Mouse (Mus musculus): ENCODE results near the gene Wdr90. TPM values are rescaled to one million over a fixed set of nuclear protein-coding genes. Genes with fewer than 3 reads are reported as not detected.

The Wdr90 gene
- 14.7 and 15.1 TPM in 2 replicates for polyA plus RNA-seq (2014; fragmentation: Nextera tagmentation; extraction: Ambion mirVana)

DNA sequence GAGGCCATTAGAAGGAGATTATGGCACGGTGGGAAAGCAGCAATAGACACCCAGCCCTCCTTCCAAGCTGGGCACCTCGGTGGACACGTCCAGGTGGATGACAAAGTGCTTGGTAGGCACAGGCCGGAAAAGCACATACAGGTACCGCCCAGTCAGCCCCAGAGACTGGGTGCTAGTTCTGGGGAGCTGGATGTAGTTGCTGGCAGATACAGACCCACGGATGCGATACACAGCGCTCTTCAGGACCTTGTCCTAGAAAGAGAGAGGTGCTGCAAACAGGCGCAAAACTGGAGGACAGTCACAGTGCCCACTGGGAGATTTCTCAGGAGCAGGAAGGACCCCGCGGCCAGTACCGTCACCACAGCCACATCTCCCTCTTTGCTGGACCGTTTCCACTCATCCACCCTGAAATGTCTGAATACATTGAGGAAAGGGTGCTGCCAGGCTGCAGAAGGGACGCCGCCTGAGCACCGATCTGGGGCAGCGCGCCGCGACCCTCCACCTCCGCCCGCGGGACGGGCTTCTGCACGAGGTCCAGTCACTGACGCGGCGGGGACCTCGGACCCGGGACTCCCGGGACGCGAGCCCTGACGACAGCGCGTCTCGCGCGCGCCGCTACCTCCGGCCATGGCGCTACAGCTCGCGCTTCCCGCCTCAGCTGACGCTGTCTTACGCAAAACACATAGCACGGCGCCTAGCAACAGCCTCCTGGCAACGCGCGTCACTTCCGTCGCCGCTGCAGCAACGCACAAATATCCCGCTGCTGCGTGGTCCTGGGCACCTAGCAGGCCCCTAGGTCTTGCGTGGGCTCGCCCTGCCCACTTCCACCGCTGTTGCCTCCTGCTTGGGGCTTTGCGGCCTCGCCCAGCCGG, at the start of gene Wdr90:
TSS of gene Wdr90 (minus strand) at position 670 of the 872 bp plus-strand sequence.
- Histone ChIP-seq H3K4me2 (ENCODE audit: low read depth, low read length) (peak within 1 kb of the TSS; percentile 81), H3K27ac (replicated peaks; ENCODE audit: low read depth, low read length) (peak within 1 kb of the TSS; percentile 76), H3K9ac (replicated peaks; ENCODE audit: low read length) (peak within 1 kb of the TSS; percentile 75), H3K4me3 (ENCODE audit: low read depth, low read length) (peak within 1 kb of the TSS; percentile 54), H3K4me1 (ENCODE audit: control insufficient read depth, insufficient read depth, low read length) (peaks cover 9% of the 10 kb centered on the region), H3K27me3 (ENCODE audit: control insufficient read depth, insufficient read depth, low read length) (no peaks in the 10 kb centered on the region), H3K36me3 (replicated peaks; ENCODE audit: control insufficient read depth, insufficient read depth, low read depth, low read length) (no peaks in the 10 kb centered on the region), H3K9me3 (replicated peaks; ENCODE audit: control insufficient read depth, low read length) (no peaks in the 10 kb centered on the region)
- DNase-seq (ENCODE audit: low spot score) (peak; percentile 96), ATAC-seq (replicated peaks; ENCODE audit: insufficient number of reproducible peaks, low FRiP score, low TSS enrichment, low read depth) (peak; percentile 90)
- WGBS = 4% methylated on average over 65 of the region's 65 CpGs

DNA sequence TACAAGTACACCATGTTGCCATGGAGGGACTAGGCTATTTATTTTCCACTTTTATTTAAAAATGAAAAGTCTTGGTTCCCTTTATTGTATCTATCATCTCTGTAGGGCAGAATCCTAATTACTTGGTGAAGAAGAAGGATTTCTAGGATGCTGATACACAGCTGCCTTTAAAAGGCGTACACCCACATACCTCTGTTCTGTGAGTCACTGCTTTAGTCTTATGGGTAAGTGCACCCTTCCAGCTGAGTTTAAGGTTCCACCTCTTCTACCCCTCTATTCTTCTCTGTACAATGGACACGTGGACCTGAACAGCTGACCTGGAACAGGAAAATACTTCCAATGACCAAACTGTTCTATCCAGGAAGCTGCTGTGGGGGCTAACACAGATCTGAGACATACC, 46.3 kb upstream of the Wdr90 start:
- H3K9me3 ChIP-seq (replicated peaks; ENCODE audit: control insufficient read depth, low read length) = no peaks in the 10 kb centered on the region
- WGBS = 83% methylated on average over 2 of the region's 2 CpGs
- ATAC-seq (replicated peaks; ENCODE audit: insufficient number of reproducible peaks, low FRiP score, low TSS enrichment, low read depth) = no peak

DNA sequence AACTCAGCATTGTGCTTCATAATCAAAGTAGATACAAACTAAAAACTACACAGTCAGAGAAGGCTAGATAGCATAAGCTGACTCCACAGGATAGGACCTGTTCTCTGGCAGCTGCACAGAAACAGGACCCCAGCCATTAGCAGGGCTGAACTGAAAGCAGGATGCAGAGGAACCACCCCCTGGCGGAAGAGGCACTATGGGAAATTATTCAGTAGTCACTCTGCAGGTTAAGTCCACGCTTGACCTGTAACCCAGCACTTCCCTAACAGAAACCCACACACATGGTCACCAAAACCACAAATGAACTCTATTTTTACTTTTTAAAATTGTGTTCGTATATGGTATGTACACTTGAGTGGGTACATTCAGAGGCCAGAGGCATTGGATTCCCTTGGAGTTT, 41.8 kb upstream of the Wdr90 start:
- H3K27ac ChIP-seq (replicated peaks; ENCODE audit: low read depth, low read length) = no peak overlapping the region
- WGBS = 80% methylated on average over 3 of the region's 3 CpGs

More for the DNA sequence above, 46.3 kb upstream of the Wdr90 start:
- Histone ChIP-seq H3K9ac (replicated peaks; ENCODE audit: low read length) (no peak overlapping the region), H3K27me3 (ENCODE audit: control insufficient read depth, insufficient read depth, low read length) (no peaks in the 10 kb centered on the region), H3K36me3 (replicated peaks; ENCODE audit: control insufficient read depth, insufficient read depth, low read depth, low read length) (no peaks in the 10 kb centered on the region), H3K4me2 (ENCODE audit: low read depth, low read length) (no peak overlapping the region), H3K27ac (replicated peaks; ENCODE audit: low read depth, low read length) (no peak overlapping the region), H3K4me1 (ENCODE audit: control insufficient read depth, insufficient read depth, low read length) (no peaks in the 10 kb centered on the region), H3K4me3 (ENCODE audit: low read depth, low read length) (no peak overlapping the region)
- DNase-seq (ENCODE audit: low spot score) = no peak

DNA sequence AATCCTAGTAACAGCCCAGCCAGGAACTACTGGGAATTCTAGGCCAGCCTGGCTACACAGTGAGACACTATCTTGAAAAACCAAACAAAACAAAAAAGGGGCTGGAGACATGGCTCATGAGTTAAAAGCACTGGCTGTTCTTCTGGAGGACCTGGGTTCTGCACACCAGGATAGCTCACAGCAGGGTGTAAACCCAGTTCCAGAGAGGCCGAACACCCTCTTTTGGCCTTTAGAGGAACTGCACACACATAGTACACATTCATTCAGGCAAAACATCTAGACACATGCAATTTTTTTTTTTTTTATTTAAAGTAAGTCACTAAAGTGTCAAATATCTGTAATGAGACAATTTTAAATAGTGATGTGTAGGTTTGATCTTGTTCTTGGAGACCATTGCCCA, 38.9 kb upstream of the Wdr90 start:
- no peaks in the 10 kb centered on the region for H3K4me1 ChIP-seq (ENCODE audit: control insufficient read depth, insufficient read depth, low read length)
- ATAC-seq (replicated peaks; ENCODE audit: insufficient number of reproducible peaks, low FRiP score, low TSS enrichment, low read depth) (no peak), DNase-seq (ENCODE audit: low spot score) (no peak)
- no peak overlapping the region for H3K4me3 ChIP-seq (ENCODE audit: low read depth, low read length)
- H3K9me3 ChIP-seq (replicated peaks; ENCODE audit: control insufficient read depth, low read length) = no peaks in the 10 kb centered on the region
- 90% methylated on average over 1 of the region's 1 CpGs for WGBS
- no peak overlapping the region for H3K9ac ChIP-seq (replicated peaks; ENCODE audit: low read length)
- no peak overlapping the region for H3K4me2 ChIP-seq (ENCODE audit: low read depth, low read length)
- H3K36me3 ChIP-seq (replicated peaks; ENCODE audit: control insufficient read depth, insufficient read depth, low read depth, low read length) = no peaks in the 10 kb centered on the region; the same call in 1 of the 2 replicates
- no peaks in the 10 kb centered on the region for H3K27me3 ChIP-seq (ENCODE audit: control insufficient read depth, insufficient read depth, low read length)
- no peak overlapping the region for H3K27ac ChIP-seq (replicated peaks; ENCODE audit: low read depth, low read length)

More for the DNA sequence above, 41.8 kb upstream of the Wdr90 start:
- H3K9ac ChIP-seq (replicated peaks; ENCODE audit: low read length) = no peak overlapping the region
- no peaks in the 10 kb centered on the region; the same call in 1 of the 2 replicates for H3K36me3 ChIP-seq (replicated peaks; ENCODE audit: control insufficient read depth, insufficient read depth, low read depth, low read length)
- H3K27me3 ChIP-seq (ENCODE audit: control insufficient read depth, insufficient read depth, low read length) = no peaks in the 10 kb centered on the region
- DNase-seq (ENCODE audit: low spot score) = no peak
- no peak overlapping the region for H3K4me3 ChIP-seq (ENCODE audit: low read depth, low read length)
- ATAC-seq (replicated peaks; ENCODE audit: insufficient number of reproducible peaks, low FRiP score, low TSS enrichment, low read depth) = no peak
- H3K4me2 ChIP-seq (ENCODE audit: low read depth, low read length) = no peak overlapping the region
- no peaks in the 10 kb centered on the region for H3K4me1 ChIP-seq (ENCODE audit: control insufficient read depth, insufficient read depth, low read length)
- H3K9me3 ChIP-seq (replicated peaks; ENCODE audit: control insufficient read depth, low read length) = no peaks in the 10 kb centered on the region

DNA sequence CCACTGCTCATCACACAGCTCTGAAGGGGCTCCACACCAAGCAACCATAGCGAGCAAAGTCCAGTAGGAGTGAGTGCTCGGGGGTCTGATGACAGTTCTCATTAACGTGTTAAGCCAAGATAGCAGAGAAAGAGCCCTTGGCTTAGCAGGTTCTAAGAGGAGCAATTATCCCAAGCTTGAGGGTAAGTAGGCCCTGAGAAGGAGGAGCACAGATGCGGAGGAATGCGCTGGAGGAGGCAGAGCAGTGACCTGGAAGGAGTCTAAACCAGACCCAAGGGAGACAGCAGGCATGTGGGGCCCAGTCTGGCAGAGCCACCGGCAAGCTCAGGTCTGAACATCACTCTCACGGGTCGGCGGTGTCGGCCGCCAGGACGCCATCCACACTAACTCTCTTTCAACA, 34.6 kb upstream of the Wdr90 start:
- H3K36me3 ChIP-seq (replicated peaks; ENCODE audit: control insufficient read depth, insufficient read depth, low read depth, low read length) = no peaks in the 10 kb centered on the region; the same call in 1 of the 2 replicates
- H3K9me3 ChIP-seq (replicated peaks; ENCODE audit: control insufficient read depth, low read length) = no peaks in the 10 kb centered on the region
- ATAC-seq (replicated peaks; ENCODE audit: insufficient number of reproducible peaks, low FRiP score, low TSS enrichment, low read depth) (no peak), DNase-seq (ENCODE audit: low spot score) (no peak)
- no peaks in the 10 kb centered on the region for H3K27me3 ChIP-seq (ENCODE audit: control insufficient read depth, insufficient read depth, low read length)
- no peak overlapping the region for H3K4me2 ChIP-seq (ENCODE audit: low read depth, low read length)
- H3K9ac ChIP-seq (replicated peaks; ENCODE audit: low read length) = no peak overlapping the region
- WGBS = 54% methylated on average over 12 of the region's 12 CpGs
- H3K4me1 ChIP-seq (ENCODE audit: control insufficient read depth, insufficient read depth, low read length) = no peaks in the 10 kb centered on the region
- no peak overlapping the region for H3K4me3 ChIP-seq (ENCODE audit: low read depth, low read length)
- H3K27ac ChIP-seq (replicated peaks; ENCODE audit: low read depth, low read length) = no peak overlapping the region

DNA sequence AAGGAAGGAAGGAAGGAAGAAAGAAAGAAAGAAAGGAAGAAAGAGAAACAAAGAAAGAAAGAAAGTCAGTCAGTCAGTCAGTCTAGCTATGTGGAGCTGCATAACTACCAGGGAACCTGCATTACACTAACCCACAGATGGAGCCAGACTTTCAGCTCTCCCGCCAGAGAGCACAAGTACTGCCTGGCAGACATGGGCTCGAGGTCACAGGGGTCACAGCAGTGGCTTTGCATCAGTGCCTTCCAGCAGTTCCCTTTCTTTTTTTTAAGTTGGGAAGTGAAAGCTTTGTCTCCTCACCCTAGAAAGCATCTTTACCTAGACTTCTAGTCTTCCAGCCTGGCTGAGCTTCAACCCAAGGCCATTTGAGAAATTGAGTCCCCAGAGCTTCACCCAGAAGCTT, 34.1 kb upstream of the Wdr90 start:
- Histone ChIP-seq H3K4me2 (ENCODE audit: low read depth, low read length) (no peak overlapping the region), H3K27ac (replicated peaks; ENCODE audit: low read depth, low read length) (no peak overlapping the region), H3K9ac (replicated peaks; ENCODE audit: low read length) (no peak overlapping the region), H3K36me3 (replicated peaks; ENCODE audit: control insufficient read depth, insufficient read depth, low read depth, low read length) (no peaks in the 10 kb centered on the region), H3K9me3 (replicated peaks; ENCODE audit: control insufficient read depth, low read length) (no peaks in the 10 kb centered on the region), H3K4me3 (ENCODE audit: low read depth, low read length) (no peak overlapping the region), H3K4me1 (ENCODE audit: control insufficient read depth, insufficient read depth, low read length) (no peaks in the 10 kb centered on the region), H3K27me3 (ENCODE audit: control insufficient read depth, insufficient read depth, low read length) (no peaks in the 10 kb centered on the region)
- WGBS = 27% methylated on average over 2 of the region's 2 CpGs
- DNase-seq (ENCODE audit: low spot score) (no peak), ATAC-seq (replicated peaks; ENCODE audit: insufficient number of reproducible peaks, low FRiP score, low TSS enrichment, low read depth) (no peak)

DNA sequence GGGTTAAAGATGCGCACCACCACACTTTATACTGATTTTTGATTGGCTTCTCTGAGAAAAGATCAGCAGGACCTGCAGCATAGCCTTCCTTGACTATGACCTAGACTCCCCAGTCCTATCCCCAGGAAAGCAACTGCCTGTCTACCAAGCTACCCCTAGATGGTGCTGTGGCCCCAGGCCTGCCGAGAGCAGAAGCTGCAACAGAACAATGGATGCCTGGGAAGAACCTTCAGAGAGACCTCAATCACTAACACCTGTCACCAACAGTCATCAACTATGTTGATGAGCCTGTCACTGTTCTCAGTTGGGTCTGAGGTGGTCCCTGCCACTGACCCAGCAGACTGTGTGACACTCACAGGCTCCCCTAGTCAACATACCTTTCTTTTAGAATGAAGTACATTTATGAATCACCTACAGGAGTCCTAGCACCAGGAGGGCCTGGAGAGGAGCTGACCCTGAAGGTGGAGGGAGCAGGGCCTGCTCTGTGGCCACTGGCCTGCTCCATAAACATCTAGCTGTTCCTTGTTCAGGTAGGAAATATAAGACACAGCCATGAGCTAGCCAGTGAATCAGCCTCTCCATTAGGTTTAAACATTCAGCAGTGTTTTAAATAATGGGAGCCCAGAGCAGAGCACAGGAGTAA, 32.8 kb upstream of the Wdr90 start:
- ATAC-seq (replicated peaks; ENCODE audit: insufficient number of reproducible peaks, low FRiP score, low TSS enrichment, low read depth) = peak; percentile 73; the same call in 1 of the 2 replicates
- no peaks in the 10 kb centered on the region for H3K9me3 ChIP-seq (replicated peaks; ENCODE audit: control insufficient read depth, low read length)
- H3K27ac ChIP-seq (replicated peaks; ENCODE audit: low read depth, low read length) = no peak overlapping the region
- DNase-seq (ENCODE audit: low spot score) = peak; percentile 79
- no peaks in the 10 kb centered on the region; the same call in 1 of the 2 replicates for H3K36me3 ChIP-seq (replicated peaks; ENCODE audit: control insufficient read depth, insufficient read depth, low read depth, low read length)
- H3K4me1 ChIP-seq (ENCODE audit: control insufficient read depth, insufficient read depth, low read length) = no peaks in the 10 kb centered on the region
- no peak overlapping the region for H3K4me3 ChIP-seq (ENCODE audit: low read depth, low read length)
- no peak overlapping the region for H3K9ac ChIP-seq (replicated peaks; ENCODE audit: low read length)
- no peak overlapping the region for H3K4me2 ChIP-seq (ENCODE audit: low read depth, low read length)
- no peaks in the 10 kb centered on the region for H3K27me3 ChIP-seq (ENCODE audit: control insufficient read depth, insufficient read depth, low read length)
- 23% methylated on average over 2 of the region's 2 CpGs for WGBS

DNA sequence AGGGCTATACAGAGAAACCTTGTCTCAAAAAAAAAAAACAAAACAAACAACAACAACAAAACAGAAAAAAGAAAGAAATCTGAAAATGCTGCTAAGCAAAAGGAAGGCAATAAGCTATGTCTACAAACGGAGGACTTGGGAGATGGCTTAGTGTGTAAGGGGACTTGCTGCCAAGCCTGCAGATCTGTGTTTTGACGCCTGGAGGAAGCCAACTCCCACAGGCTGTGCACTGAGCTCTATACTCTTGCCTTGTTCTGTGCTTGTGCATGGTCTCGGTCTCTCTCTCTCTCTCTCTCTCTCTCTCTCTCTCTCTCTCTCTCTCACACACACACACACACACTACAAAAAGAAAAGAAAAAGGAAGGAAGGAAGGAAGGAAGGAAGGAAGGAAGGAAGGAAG, 27.5 kb upstream of the Wdr90 start:
- H3K27ac ChIP-seq (replicated peaks; ENCODE audit: low read depth, low read length) = no peak overlapping the region
- H3K4me3 ChIP-seq (ENCODE audit: low read depth, low read length) = no peak overlapping the region
- DNase-seq (ENCODE audit: low spot score) = no peak
- no peak for ATAC-seq (replicated peaks; ENCODE audit: insufficient number of reproducible peaks, low FRiP score, low TSS enrichment, low read depth)
- 87% methylated on average over 3 of the region's 3 CpGs for WGBS
- no peak overlapping the region for H3K9ac ChIP-seq (replicated peaks; ENCODE audit: low read length)
- no peaks in the 10 kb centered on the region for H3K27me3 ChIP-seq (ENCODE audit: control insufficient read depth, insufficient read depth, low read length)
- no peak overlapping the region for H3K4me2 ChIP-seq (ENCODE audit: low read depth, low read length)
- H3K4me1 ChIP-seq (ENCODE audit: control insufficient read depth, insufficient read depth, low read length) = no peaks in the 10 kb centered on the region
- H3K9me3 ChIP-seq (replicated peaks; ENCODE audit: control insufficient read depth, low read length) = no peaks in the 10 kb centered on the region
- no peaks in the 10 kb centered on the region; the same call in none of the 2 replicates for H3K36me3 ChIP-seq (replicated peaks; ENCODE audit: control insufficient read depth, insufficient read depth, low read depth, low read length)
